Mouse (Mus musculus) adrenal gland, adult 2 months (tissue): ENCODE results near the gene Grk3. TPM values are rescaled to one million over a fixed set of nuclear protein-coding genes. Genes with fewer than 3 reads are reported as not detected.

ENCODE experiments used
- DNase-seq: peaks from one replicate; pipeline ENCODE4 v3.0.0; 2021
- polyA plus RNA-seq: library from polyadenylated mRNA; depleted of rRNA; stranded (reverse); fragments of >200 nt; gene quantifications from 2 replicates; pipeline ENCODE4 v1.2.3, GENCODE M21; 2012; rRNA removed
- total RNA-seq, 2 experiments: library from RNA; stranded (reverse); gene quantifications; 2 replicates each; pipeline ENCODE4 v1.2.3; 2021

Grk3 gene
- total and polyA plus RNA-seq, 3 experiments: 8.7 to 22.5 (median 20.6) TPM

GRCm38 (mm10) chr5:112870729-112871128 is 144.9 kb downstream of the Grk3 start:
- DNase-seq: peak; percentile 50

- no peak for DNase-seq
Measured at GRCm38 (mm10) chr5:112868620-112869019, 147.0 kb downstream of the Grk3 start.

GRCm38 (mm10) chr5:112864719-112865367 is 150.7 kb downstream of the Grk3 start:
- peak; percentile 25 for DNase-seq

Other genes starting within 250 kb of the Grk3 start
- under 1 TPM in 1 of 2 experiments, not detected in 1; 0.09 TPM for gene Myo18b, start 119.4 kb downstream of the Grk3 start, total RNA-seq
- gene Myo18b, start 119.4 kb downstream of the Grk3 start, polyA plus RNA-seq: 0.04 and 0.12 TPM in 2 replicates
- not detected for gene Crybb2, start 54.3 kb upstream of the Grk3 start, total RNA-seq
- gene Crybb2, start 54.3 kb upstream of the Grk3 start, polyA plus RNA-seq: not detected in 2 replicates
- under 1 TPM; 0.23 to 0.31 TPM for gene Crybb3, start 65.8 kb upstream of the Grk3 start, total RNA-seq
- 0.91 and 1.9 TPM in 2 replicates for gene Crybb3, start 65.8 kb upstream of the Grk3 start, polyA plus RNA-seq
- 10 to 100 TPM; 11.5 to 17.8 TPM for gene 2900026A02Rik, start 205.4 kb upstream of the Grk3 start, total RNA-seq
- gene 2900026A02Rik, start 205.4 kb upstream of the Grk3 start, polyA plus RNA-seq: 11.0 and 12.4 TPM in 2 replicates
- gene Tmem211, start 211.1 kb upstream of the Grk3 start, total RNA-seq: not detected
- not detected in 2 replicates for gene Tmem211, start 211.1 kb upstream of the Grk3 start, polyA plus RNA-seq